ENCODE assay signal across 22 mouse cellular contexts in genomic region chr7:92837907-92838306, GRCm38 (mm10). TPM values are rescaled to one million over a fixed set of nuclear protein-coding genes. Genes with fewer than 3 reads are reported as not detected.
DNase-seq lines count a peak whose midpoint lies in the region; ATAC-seq and TF ChIP-seq lines count a peak whose summit lies in the region.
"Had no signal": no experiment of that assay in that cellular context is flagged by ENCODE, and none has a peak within 500 bp of the region (broad histone marks: within the 10 kb centered on the region; RNA-seq: fewer than 3 reads in every experiment).

No protein-coding gene starts in this region.

- peaks cover 4% of the 10 kb centered on the region; the same call in 1 of the 2 replicates for H3K36me3 ChIP-seq in intestine, postnatal 0 days (ENCODE audit: control insufficient read depth, insufficient read depth)
- no peaks in the 10 kb centered on the region for H3K36me3 ChIP-seq in intestine, embryonic 16.5 days (ENCODE audit: control insufficient read depth, insufficient read depth, low read length)
- peaks cover 8% of the 10 kb centered on the region; the same call in 1 of the 2 replicates for H3K36me3 ChIP-seq in midbrain, postnatal 0 days (ENCODE audit: insufficient read depth, low read length)
- 0 out of 2 replicates have a peak, but pooled peaks cover 7% of the 10 kb centered on the region for H3K36me3 ChIP-seq in midbrain, embryonic 10.5 days
- H3K36me3 ChIP-seq: liver, embryonic 13.5 days; lung, embryonic 15.5 days had no signal

- no peak overlapping the region for H3K27ac ChIP-seq in intestine, postnatal 0 days (ENCODE audit: low read depth, low read length)
- H3K27ac ChIP-seq in intestine, embryonic 16.5 days (ENCODE audit: low read length): no peak overlapping the region
- no peak overlapping the region for H3K27ac ChIP-seq in midbrain, postnatal 0 days (ENCODE audit: low read depth, low read length)
- no peak overlapping the region for H3K27ac ChIP-seq in midbrain, embryonic 10.5 days (replicated peaks)
- H3K27ac ChIP-seq: embryonic facial prominence, embryonic 13.5 days; gastrocnemius, adult 2 months; heart, embryonic 13.5 days; hindbrain, embryonic 14.5 days; liver, embryonic 13.5 days; lung, embryonic 15.5 days; macrophage; midbrain, embryonic 12.5 days; neural tube, embryonic 13.5 days had no signal

- DNase-seq in midbrain, postnatal 0 days (ENCODE audit: low spot score): no peak
- DNase-seq in midbrain, embryonic 10.5 days (ENCODE audit: low spot score): no peak
- peak; percentile 70 for DNase-seq in brain, adult 2 months (ENCODE audit: low read depth, low spot score)
- no peak for DNase-seq in liver
- DNase-seq: cerebellum, postnatal 10 days; gastrocnemius, adult 2 months; kidney, postnatal 10 days; liver, embryonic 13.5 days; right cerebral cortex, adult 18-20 months; spleen, adult 18-20 months; thymus, adult 2 months had no signal

- TF ChIP-seq CTCF in intestine, postnatal 0 days (IDR thresholded peaks at IDR 0.05; ENCODE audit: low read depth): peak; percentile 21; the same call in 1 of the 2 replicates
- 0 out of 2 replicates have a peak, but pooled peaks have one; percentile 13 for TF ChIP-seq CTCF in midbrain, postnatal 0 days (IDR thresholded peaks at IDR 0.05)

- H3K9me3 ChIP-seq in intestine, postnatal 0 days (ENCODE audit: control insufficient read depth): no peaks in the 10 kb centered on the region
- H3K9me3 ChIP-seq in intestine, embryonic 16.5 days (ENCODE audit: control insufficient read depth, low read length): no peaks in the 10 kb centered on the region
- no peaks in the 10 kb centered on the region for H3K9me3 ChIP-seq in midbrain, postnatal 0 days (ENCODE audit: low read length)
- no peaks in the 10 kb centered on the region for H3K9me3 ChIP-seq in midbrain, embryonic 10.5 days (replicated peaks)
- H3K9me3 ChIP-seq: embryonic facial prominence, embryonic 13.5 days; heart, embryonic 13.5 days; liver, embryonic 13.5 days; lung, embryonic 15.5 days; midbrain, embryonic 12.5 days; neural tube, embryonic 13.5 days had no signal

- no peak overlapping the region for H3K4me2 ChIP-seq in intestine, postnatal 0 days (replicated peaks; ENCODE audit: low read depth)
- H3K4me2 ChIP-seq in intestine, embryonic 16.5 days (ENCODE audit: low read depth, low read length): no peak overlapping the region
- no peak overlapping the region for H3K4me2 ChIP-seq in midbrain, postnatal 0 days (ENCODE audit: low read depth, low read length, poor library complexity, severe bottlenecking)
- H3K4me2 ChIP-seq: embryonic facial prominence, embryonic 13.5 days; heart, embryonic 13.5 days; hindbrain, embryonic 14.5 days; liver, embryonic 13.5 days; lung, embryonic 15.5 days; midbrain, embryonic 12.5 days; neural tube, embryonic 13.5 days had no signal

- H3K9ac ChIP-seq in intestine, postnatal 0 days (ENCODE audit: low read depth, low read length): no peak overlapping the region
- no peak overlapping the region for H3K9ac ChIP-seq in intestine, embryonic 16.5 days (ENCODE audit: low read depth, low read length)
- H3K9ac ChIP-seq in midbrain, postnatal 0 days (replicated peaks; ENCODE audit: low read length, poor library complexity, severe bottlenecking): no peak overlapping the region
- H3K9ac ChIP-seq: embryonic facial prominence, embryonic 13.5 days; heart, embryonic 13.5 days; hindbrain, embryonic 14.5 days; liver, embryonic 13.5 days; lung, embryonic 15.5 days; midbrain, embryonic 12.5 days; neural tube, embryonic 13.5 days had no signal

- no peaks in the 10 kb centered on the region for H3K27me3 ChIP-seq in intestine, postnatal 0 days (replicated peaks; ENCODE audit: control insufficient read depth, insufficient read depth, low read length)
- no peaks in the 10 kb centered on the region for H3K27me3 ChIP-seq in intestine, embryonic 16.5 days (replicated peaks; ENCODE audit: control insufficient read depth, insufficient read depth, low read length)
- H3K27me3 ChIP-seq in midbrain, postnatal 0 days (ENCODE audit: insufficient read depth, low read length): no peaks in the 10 kb centered on the region
- H3K27me3 ChIP-seq in midbrain, embryonic 10.5 days (ENCODE audit: low read depth, poor library complexity, severe bottlenecking): no peaks in the 10 kb centered on the region
- H3K27me3 ChIP-seq: embryonic facial prominence, embryonic 13.5 days; heart, embryonic 13.5 days; liver, embryonic 13.5 days; lung, embryonic 15.5 days; midbrain, embryonic 12.5 days; neural tube, embryonic 13.5 days had no signal

- 57% methylated on average over 3 of the region's 3 CpGs for WGBS in intestine, postnatal 0 days
- WGBS in intestine, embryonic 16.5 days: 66% methylated on average over 3 of the region's 3 CpGs
- 67% methylated on average over 3 of the region's 3 CpGs for WGBS in midbrain, postnatal 0 days
- WGBS in midbrain, embryonic 10.5 days: 78% methylated on average over 3 of the region's 3 CpGs

- H3K4me1 ChIP-seq in intestine, postnatal 0 days (replicated peaks; ENCODE audit: control insufficient read depth, insufficient read depth, low read length): no peaks in the 10 kb centered on the region
- H3K4me1 ChIP-seq in intestine, embryonic 16.5 days (ENCODE audit: control insufficient read depth, insufficient read depth, low read length): no peaks in the 10 kb centered on the region
- no peaks in the 10 kb centered on the region for H3K4me1 ChIP-seq in midbrain, postnatal 0 days (ENCODE audit: insufficient read depth, low read length)
- no peaks in the 10 kb centered on the region for H3K4me1 ChIP-seq in midbrain, embryonic 10.5 days
- H3K4me1 ChIP-seq: embryonic facial prominence, embryonic 13.5 days; heart, embryonic 13.5 days; liver, embryonic 13.5 days; lung, embryonic 15.5 days; midbrain, embryonic 12.5 days; neural tube, embryonic 13.5 days had no signal

- H3K4me3 ChIP-seq in intestine, postnatal 0 days (ENCODE audit: low read depth, low read length): no peak overlapping the region
- no peak overlapping the region for H3K4me3 ChIP-seq in intestine, embryonic 16.5 days (ENCODE audit: low read length)
- H3K4me3 ChIP-seq in midbrain, postnatal 0 days (ENCODE audit: low read depth, low read length): no peak overlapping the region
- no peak overlapping the region for H3K4me3 ChIP-seq in midbrain, embryonic 10.5 days
- H3K4me3 ChIP-seq: embryonic facial prominence, embryonic 13.5 days; gastrocnemius, adult 2 months; heart, embryonic 13.5 days; liver, embryonic 13.5 days; lung, embryonic 15.5 days; midbrain, embryonic 12.5 days; neural tube, embryonic 13.5 days had no signal

- no peak for ATAC-seq in intestine, postnatal 0 days
- no peak for ATAC-seq in intestine, embryonic 16.5 days
- ATAC-seq in midbrain, postnatal 0 days (ENCODE audit: low FRiP score): no peak
- ATAC-seq in megakaryocyte progenitor cell, adult 5-6 weeks (replicated peaks; ENCODE audit: poor library complexity): no peak
- ATAC-seq: forebrain, embryonic 16.5 days had no signal

RNA-seq across cellular contexts. Expression of gene Ddias, which starts 36.1 kb away (rescaled TPM):
- 2.6 and 2.8 TPM in 2 replicates for polyA plus RNA-seq in intestine, postnatal 0 days (2015; fragmentation: Nextera tagmentation; extraction: Ambion mirVana)
- polyA plus RNA-seq in intestine, embryonic 16.5 days (2015; fragmentation: Nextera tagmentation; extraction: Ambion mirVana): 8.7 and 9.2 TPM in 2 replicates
- 3.4 and 3.7 TPM in 2 replicates for total RNA-seq in midbrain, postnatal 0 days (2014; rRNA removed)
- 2.2 and 2.4 TPM in 2 replicates for polyA plus RNA-seq in midbrain, postnatal 0 days (2015; fragmentation: Nextera tagmentation; extraction: Ambion mirVana)
- 21.7 and 26.3 TPM in 2 replicates for polyA plus RNA-seq in midbrain, embryonic 10.5 days (2016; fragmentation: Nextera tagmentation; extraction: Ambion mirVana)
- 22.5 and 25.0 TPM in 2 replicates for total RNA-seq in megakaryocyte progenitor cell, adult 5-6 weeks (2015)
- total RNA-seq in megakaryocyte progenitor cell, adult 5-6 weeks (2017): 12.8 and 14.9 TPM in 2 replicates

RNA-seq across cellular contexts. Expression of gene Prcp, which starts 36.4 kb away (rescaled TPM):
- 25.4 and 26.9 TPM in 2 replicates for polyA plus RNA-seq in intestine, postnatal 0 days (2015; fragmentation: Nextera tagmentation; extraction: Ambion mirVana)
- 22.8 and 25.3 TPM in 2 replicates for polyA plus RNA-seq in intestine, embryonic 16.5 days (2015; fragmentation: Nextera tagmentation; extraction: Ambion mirVana)
- 20.1 and 22.1 TPM in 2 replicates for total RNA-seq in midbrain, postnatal 0 days (2014; rRNA removed)
- polyA plus RNA-seq in midbrain, postnatal 0 days (2015; fragmentation: Nextera tagmentation; extraction: Ambion mirVana): 12.8 and 14.3 TPM in 2 replicates
- polyA plus RNA-seq in midbrain, embryonic 10.5 days (2016; fragmentation: Nextera tagmentation; extraction: Ambion mirVana): 20.0 and 20.7 TPM in 2 replicates
- total RNA-seq in megakaryocyte progenitor cell, adult 5-6 weeks (2015): 111 and 115 TPM in 2 replicates
- 30.8 and 33.2 TPM in 2 replicates for total RNA-seq in megakaryocyte progenitor cell, adult 5-6 weeks (2017)
